Mouse (Mus musculus) intestine, embryonic 15.5 days (tissue): ENCODE measurements around the gene Faf1. TPM values are rescaled to one million over a fixed set of nuclear protein-coding genes. Genes with fewer than 3 reads are reported as not detected.

Experiments
- ATAC-seq: fragments of 200-750 bp; cut with Nextera tagmentation; 2 replicates; pipeline ENCODE4 v1.8.0; 2017; ENCODE audit warnings: moderate TSS enrichment, moderate library complexity
- H3K27ac ChIP-seq: fragments of 300-500 bp; sonication (generic); 2 replicates; pipeline ENCODE4 v1.5.1; 2015; ENCODE audit warnings: mild to moderate bottlenecking, inconsistent platforms
- H3K27me3 ChIP-seq: fragments of 300-500 bp; sonication (generic); replicated peaks from 2 replicates; pipeline ENCODE4 v1.6.1; 2015; ENCODE audit warnings: inconsistent platforms
- H3K36me3 ChIP-seq: fragments of 300-500 bp; sonication (generic); 2 replicates; pipeline ENCODE4 v1.6.1; 2015; ENCODE audit warnings: inconsistent platforms
- H3K4me1 ChIP-seq: fragments of 300-500 bp; sonication (generic); replicated peaks from 2 replicates; pipeline ENCODE4 v1.6.1; 2015; ENCODE audit warnings: inconsistent platforms
- H3K4me2 ChIP-seq: fragments of 300-500 bp; sonication (generic); replicated peaks from 2 replicates; pipeline ENCODE4 v1.6.1; 2015; ENCODE audit warnings: mild to moderate bottlenecking, inconsistent platforms
- H3K4me3 ChIP-seq: fragments of 300-500 bp; sonication (generic); replicated peaks from 2 replicates; pipeline ENCODE4 v1.5.1; 2015; ENCODE audit warnings: inconsistent platforms
- H3K9ac ChIP-seq: fragments of 300-500 bp; sonication (generic); 2 replicates; pipeline ENCODE4 v1.6.1; 2015; ENCODE audit warnings: inconsistent platforms
- H3K9me3 ChIP-seq: fragments of 300-500 bp; sonication (generic); 2 replicates; pipeline ENCODE4 v1.6.1; 2016; ENCODE audit warnings: inconsistent platforms
- WGBS: fragments of 180-500 bp; shearing (Covaris S2); methylation state at CpG from one replicate; pipeline ENCODE4 v1.1.7; 2015; 5-methylcytosine and 5-hydroxymethylcytosine counted together
- polyA plus RNA-seq: library from polyadenylated mRNA; unstranded; fragments of >200 nt; fragmentation: Nextera tagmentation; extraction: Ambion mirVana; gene quantifications from 2 replicates; pipeline ENCODE4 v1.2.1, GENCODE M21; 2015

Faf1 gene
- polyA plus RNA-seq, 1 experiment from 2014 or later = 25.7 TPM

GRCm38 (mm10) chr4:109743984-109744383 lies 67.6 kb downstream of the Faf1 start:
- Histone ChIP-seq H3K36me3 (no peaks in the 10 kb centered on the region), H3K4me1 (no peaks in the 10 kb centered on the region), H3K4me3 (no peak overlapping the region), H3K9ac (no peak overlapping the region), H3K27me3 (no peaks in the 10 kb centered on the region), H3K4me2 (no peak overlapping the region), H3K9me3 (no peaks in the 10 kb centered on the region), H3K27ac (no peak overlapping the region)
- WGBS = 78% methylated on average over 2 of the region's 2 CpGs
- ATAC-seq = no peak

- WGBS = 41% methylated on average over 2 of the region's 2 CpGs
- Histone ChIP-seq H3K9ac (no peak overlapping the region), H3K36me3 (no peaks in the 10 kb centered on the region), H3K27me3 (no peaks in the 10 kb centered on the region), H3K4me3 (no peak overlapping the region), H3K27ac (no peak overlapping the region), H3K9me3 (no peaks in the 10 kb centered on the region), H3K4me1 (no peaks in the 10 kb centered on the region), H3K4me2 (no peak overlapping the region)
- ATAC-seq = no peak
Observed at GRCm38 (mm10) chr4:109759031-109759430, 82.6 kb downstream of the Faf1 start.

- 64% methylated on average over 2 of the region's 2 CpGs for WGBS
Observed at GRCm38 (mm10) chr4:109759901-109760300, 83.5 kb downstream of the Faf1 start.

GRCm38 (mm10) chr4:109760501-109760900 lies 84.1 kb downstream of the Faf1 start:
- Histone ChIP-seq H3K9ac (no peak overlapping the region), H3K4me1 (no peaks in the 10 kb centered on the region), H3K36me3 (no peaks in the 10 kb centered on the region), H3K4me2 (no peak overlapping the region), H3K4me3 (no peak overlapping the region), H3K9me3 (no peaks in the 10 kb centered on the region), H3K27ac (no peak overlapping the region), H3K27me3 (no peaks in the 10 kb centered on the region)
- WGBS = 82% methylated on average over 3 of the region's 3 CpGs
- no peak for ATAC-seq

More at GRCm38 (mm10) chr4:109759901-109760300, 83.5 kb downstream of the Faf1 start:
- H3K4me3 ChIP-seq = no peak overlapping the region
- no peaks in the 10 kb centered on the region for H3K27me3 ChIP-seq
- H3K4me2 ChIP-seq = no peak overlapping the region
- no peaks in the 10 kb centered on the region for H3K9me3 ChIP-seq
- H3K27ac ChIP-seq = no peak overlapping the region
- H3K36me3 ChIP-seq = no peaks in the 10 kb centered on the region
- ATAC-seq = no peak
- H3K4me1 ChIP-seq = no peaks in the 10 kb centered on the region
- no peak overlapping the region for H3K9ac ChIP-seq

- H3K4me1 ChIP-seq = no peaks in the 10 kb centered on the region
- no peaks in the 10 kb centered on the region for H3K36me3 ChIP-seq
- ATAC-seq = no peak
- H3K4me2 ChIP-seq = no peak overlapping the region
- H3K27ac ChIP-seq = no peak overlapping the region
- H3K9me3 ChIP-seq = no peaks in the 10 kb centered on the region
- 66% methylated on average over 7 of the region's 7 CpGs for WGBS
- H3K9ac ChIP-seq = no peak overlapping the region
- no peaks in the 10 kb centered on the region for H3K27me3 ChIP-seq
- no peak overlapping the region for H3K4me3 ChIP-seq
Observed at GRCm38 (mm10) chr4:109762768-109763501, 86.5 kb downstream of the Faf1 start.

GRCm38 (mm10) chr4:109769071-109769470 lies 92.7 kb downstream of the Faf1 start:
- no peak overlapping the region for H3K4me3 ChIP-seq
- H3K27me3 ChIP-seq = no peaks in the 10 kb centered on the region
- no peaks in the 10 kb centered on the region for H3K4me1 ChIP-seq
- no peaks in the 10 kb centered on the region for H3K36me3 ChIP-seq
- 80% methylated on average over 1 of the region's 1 CpGs for WGBS
- no peaks in the 10 kb centered on the region for H3K9me3 ChIP-seq
- no peak overlapping the region for H3K9ac ChIP-seq
- no peak overlapping the region for H3K27ac ChIP-seq
- no peak for ATAC-seq
- H3K4me2 ChIP-seq = no peak overlapping the region

- no peaks in the 10 kb centered on the region for H3K27me3 ChIP-seq
- H3K4me2 ChIP-seq = no peak overlapping the region
- H3K9me3 ChIP-seq = no peaks in the 10 kb centered on the region
- H3K4me1 ChIP-seq = no peaks in the 10 kb centered on the region
- H3K27ac ChIP-seq = no peak overlapping the region
- H3K4me3 ChIP-seq = no peak overlapping the region
- H3K36me3 ChIP-seq = no peaks in the 10 kb centered on the region
- ATAC-seq = no peak
- no peak overlapping the region for H3K9ac ChIP-seq
- 91% methylated on average over 4 of the region's 4 CpGs for WGBS
Observed at GRCm38 (mm10) chr4:109782577-109783114, 106.3 kb downstream of the Faf1 start.

- H3K9ac ChIP-seq = no peak overlapping the region
- H3K4me2 ChIP-seq = no peak overlapping the region
- H3K4me3 ChIP-seq = no peak overlapping the region
- no peaks in the 10 kb centered on the region for H3K27me3 ChIP-seq
- ATAC-seq = no peak
- no peaks in the 10 kb centered on the region for H3K36me3 ChIP-seq
- H3K27ac ChIP-seq = no peak overlapping the region
- H3K4me1 ChIP-seq = no peaks in the 10 kb centered on the region
- 59% methylated on average over 4 of the region's 4 CpGs for WGBS
- H3K9me3 ChIP-seq = no peaks in the 10 kb centered on the region
Observed at GRCm38 (mm10) chr4:109789347-109790001, 113.1 kb downstream of the Faf1 start.

GRCm38 (mm10) chr4:109792331-109792730 lies 115.9 kb downstream of the Faf1 start:
- Histone ChIP-seq H3K27me3 (no peaks in the 10 kb centered on the region), H3K4me3 (no peak overlapping the region), H3K4me2 (no peak overlapping the region), H3K9ac (no peak overlapping the region), H3K27ac (no peak overlapping the region), H3K9me3 (no peaks in the 10 kb centered on the region), H3K4me1 (no peaks in the 10 kb centered on the region), H3K36me3 (no peaks in the 10 kb centered on the region)
- ATAC-seq = no peak
- 73% methylated on average over 2 of the region's 2 CpGs for WGBS

GRCm38 (mm10) chr4:109793072-109793471 lies 116.7 kb downstream of the Faf1 start:
- no peaks in the 10 kb centered on the region for H3K27me3 ChIP-seq
- no peaks in the 10 kb centered on the region for H3K36me3 ChIP-seq
- no peak overlapping the region for H3K27ac ChIP-seq
- no peak overlapping the region for H3K4me3 ChIP-seq
- WGBS = 84% methylated on average over 2 of the region's 2 CpGs
- no peaks in the 10 kb centered on the region for H3K9me3 ChIP-seq
- ATAC-seq = no peak
- no peaks in the 10 kb centered on the region for H3K4me1 ChIP-seq
- no peak overlapping the region for H3K9ac ChIP-seq
- no peak overlapping the region for H3K4me2 ChIP-seq

- H3K4me3 ChIP-seq = no peak overlapping the region
- ATAC-seq = no peak
- H3K9me3 ChIP-seq = no peaks in the 10 kb centered on the region
- H3K36me3 ChIP-seq = no peaks in the 10 kb centered on the region
- no peaks in the 10 kb centered on the region for H3K4me1 ChIP-seq
- no peaks in the 10 kb centered on the region for H3K27me3 ChIP-seq
- no peak overlapping the region for H3K9ac ChIP-seq
- WGBS = 66% methylated on average over 10 of the region's 10 CpGs
- no peak overlapping the region for H3K27ac ChIP-seq
- H3K4me2 ChIP-seq = no peak overlapping the region
Observed at GRCm38 (mm10) chr4:109797511-109798182, 121.3 kb downstream of the Faf1 start.

- no peaks in the 10 kb centered on the region for H3K4me1 ChIP-seq
- no peaks in the 10 kb centered on the region for H3K9me3 ChIP-seq
- H3K36me3 ChIP-seq = no peaks in the 10 kb centered on the region
- no peak overlapping the region for H3K9ac ChIP-seq
- no peaks in the 10 kb centered on the region for H3K27me3 ChIP-seq
- H3K4me2 ChIP-seq = no peak overlapping the region
- no peak overlapping the region for H3K27ac ChIP-seq
- H3K4me3 ChIP-seq = no peak overlapping the region
- peak; percentile 89 for ATAC-seq
- 61% methylated on average over 5 of the region's 5 CpGs for WGBS
Observed at GRCm38 (mm10) chr4:109806408-109806807, 130.0 kb downstream of the Faf1 start.
